16 mouse cellular contexts compared by ENCODE assay signal in genomic region chr4:78235316-78235715, GRCm38 (mm10). TPM values are rescaled to one million over a fixed set of nuclear protein-coding genes. Genes with fewer than 3 reads are reported as not detected.
"Had no signal": no experiment of that assay in that cellular context is flagged by ENCODE, and none has a peak within 500 bp of the region (broad histone marks: within the 10 kb centered on the region; RNA-seq: fewer than 3 reads in every experiment).

No protein-coding gene starts in this region.

- H3K4me3 ChIP-seq: midbrain, embryonic 10.5 days; midbrain, embryonic 12.5 days; neural tube, embryonic 12.5 days; stomach, embryonic 15.5 days had no signal

- H3K27me3 ChIP-seq: midbrain, embryonic 12.5 days; neural tube, embryonic 12.5 days; stomach, embryonic 15.5 days had no signal

- DNase-seq: lung, adult 18-20 months; lung, embryonic 14.5 days; lung, postnatal 10 days; lung, postnatal 4 days; midbrain, embryonic 14.5 days; right cerebral cortex, postnatal 14 days; spleen, adult 18-20 months; thymus, adult 2 months; thymus, postnatal 25 days; thymus, postnatal 4 days had no signal

- H3K4me2 ChIP-seq: lung, embryonic 14.5 days; midbrain, embryonic 12.5 days; neural tube, embryonic 12.5 days; stomach, embryonic 15.5 days had no signal

- H3K36me3 ChIP-seq: midbrain, embryonic 10.5 days; midbrain, embryonic 12.5 days; neural tube, embryonic 12.5 days; stomach, embryonic 15.5 days had no signal

- ATAC-seq: midbrain, embryonic 16.5 days had no signal

RNA-seq across cellular contexts. Expression of gene Ptprd, which starts 23.6 kb away (rescaled TPM):
- total RNA-seq: megakaryocyte-erythroid progenitor cell, adult 5-6 weeks had no signal
